Mouse (Mus musculus) heart, embryonic 11.5 days (tissue): ENCODE results near the gene Ubtd2. TPM values are rescaled to one million over a fixed set of nuclear protein-coding genes. Genes with fewer than 3 reads are reported as not detected.

Experiments
- ATAC-seq: fragments of 200-750 bp; cut with Nextera tagmentation; replicated peaks from 2 replicates; pipeline ENCODE4 v1.8.0; 2017; ENCODE audit warnings: moderate library complexity; ENCODE audit not compliant: insufficient number of reproducible peaks, low FRiP score, low TSS enrichment
- H3K27ac ChIP-seq: fragments of 300-500 bp; sonication (generic); 2 replicates; pipeline ENCODE4 v1.5.1; 2014; ENCODE audit warnings: mild to moderate bottlenecking, low read depth, low read length
- H3K27me3 ChIP-seq: fragments of 300-500 bp; sonication (generic); 2 replicates; pipeline ENCODE4 v1.6.1; 2014; ENCODE audit warnings: mild to moderate bottlenecking, low read length, mixed read lengths; ENCODE audit not compliant: control insufficient read depth, insufficient read depth
- H3K36me3 ChIP-seq: fragments of 300-500 bp; sonication (generic); 2 replicates; pipeline ENCODE4 v1.6.1; 2014; ENCODE audit warnings: mild to moderate bottlenecking, low read length, moderate library complexity, mixed read lengths; ENCODE audit not compliant: control insufficient read depth, insufficient read depth
- H3K4me1 ChIP-seq: fragments of 300-500 bp; sonication (generic); 2 replicates; pipeline ENCODE4 v1.6.1; 2014; ENCODE audit warnings: low read length; ENCODE audit not compliant: control insufficient read depth, insufficient read depth
- H3K4me2 ChIP-seq: fragments of 300-500 bp; sonication (generic); 2 replicates; pipeline ENCODE4 v1.6.1; 2014; ENCODE audit warnings: mild to moderate bottlenecking, moderate library complexity
- H3K4me3 ChIP-seq: fragments of 300-500 bp; sonication (generic); 2 replicates; pipeline ENCODE4 v1.5.1; 2014; ENCODE audit warnings: low read depth, low read length
- H3K9ac ChIP-seq: fragments of 300-500 bp; sonication (generic); 2 replicates; pipeline ENCODE4 v1.6.1; 2014; ENCODE audit warnings: mild to moderate bottlenecking, low read depth, low read length, moderate library complexity
- H3K9me3 ChIP-seq: fragments of 300-500 bp; sonication (generic); replicated peaks from 2 replicates; pipeline ENCODE4 v1.6.1; 2016; ENCODE audit warnings: low read length; ENCODE audit not compliant: control insufficient read depth
- WGBS: fragments of 180-500 bp; shearing (Covaris S2); extraction: QIAGEN DNeasy Blood & Tissue Kit; methylation state at CpG from one replicate; pipeline ENCODE4 v1.1.7; 2014; ENCODE audit not compliant: insufficient replicate concordance; 5-methylcytosine and 5-hydroxymethylcytosine counted together
- polyA plus RNA-seq: library from polyadenylated mRNA; unstranded; fragments of >200 nt; fragmentation: Nextera tagmentation; extraction: Ambion mirVana; gene quantifications from 2 replicates; pipeline ENCODE4 v1.2.1, GENCODE M21; 2014

Gene Ubtd2
- polyA plus RNA-seq, 1 experiment from 2014 or later: 34.7 TPM

DNA sequence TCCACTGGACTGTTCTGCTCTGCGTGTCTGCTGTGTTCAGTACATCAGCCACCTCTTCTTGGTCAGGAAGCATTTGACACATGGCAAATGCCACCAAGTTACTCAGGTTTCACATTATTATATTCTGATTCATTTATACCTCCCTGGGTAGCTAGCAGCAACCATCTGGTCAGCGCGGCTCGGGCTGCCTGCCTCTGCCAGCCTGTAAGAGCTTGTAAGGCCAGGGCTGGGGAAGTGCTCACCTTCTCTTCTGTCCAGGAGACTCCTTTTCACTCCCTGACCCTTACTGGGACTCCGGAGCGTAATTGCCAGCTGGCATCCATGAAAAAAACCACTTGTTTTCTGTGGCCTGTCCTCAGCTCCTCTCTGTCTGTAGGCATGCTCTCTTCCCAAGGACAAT is 94.1 kb downstream of the Ubtd2 start:
- no peak overlapping the region for H3K9ac ChIP-seq
- no peak overlapping the region for H3K4me3 ChIP-seq
- H3K36me3 ChIP-seq: no peaks in the 10 kb centered on the region
- no peak overlapping the region for H3K4me2 ChIP-seq
- H3K9me3 ChIP-seq: no peaks in the 10 kb centered on the region
- H3K4me1 ChIP-seq: peaks cover 20% of the 10 kb centered on the region
- H3K27me3 ChIP-seq: no peaks in the 10 kb centered on the region
- no peak overlapping the region for H3K27ac ChIP-seq
- ATAC-seq: no peak
- whole genome bisulfite sequencing: 81% methylated on average over 6 of the region's 6 CpGs

DNA sequence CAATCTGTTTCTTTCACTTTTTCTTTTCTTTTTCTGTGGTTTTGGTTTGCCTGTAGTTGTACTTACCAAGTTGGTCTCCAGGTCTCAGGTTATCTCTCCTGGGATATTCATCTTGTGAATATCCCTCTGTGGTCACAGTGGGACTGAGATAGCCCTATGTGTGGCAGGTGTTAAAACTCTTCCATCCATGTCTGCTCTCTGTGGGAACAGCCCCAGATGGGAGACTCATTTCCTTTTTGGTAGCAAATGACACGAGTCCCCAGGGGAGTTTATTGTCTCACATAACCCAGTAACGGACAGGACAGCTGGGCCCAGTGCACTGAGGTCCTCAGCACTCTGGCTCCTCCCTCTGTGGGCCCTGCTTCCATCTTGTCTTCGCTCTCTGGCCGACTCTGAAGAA is 94.9 kb downstream of the Ubtd2 start:
- Histone ChIP-seq H3K4me3 (no peak overlapping the region), H3K27me3 (no peaks in the 10 kb centered on the region), H3K9ac (no peak overlapping the region), H3K36me3 (no peaks in the 10 kb centered on the region), H3K9me3 (no peaks in the 10 kb centered on the region), H3K27ac (no peak overlapping the region), H3K4me2 (no peak overlapping the region), H3K4me1 (peaks cover 27% of the 10 kb centered on the region)
- 71% methylated on average over 4 of the region's 4 CpGs for WGBS
- ATAC-seq: no peak

DNA sequence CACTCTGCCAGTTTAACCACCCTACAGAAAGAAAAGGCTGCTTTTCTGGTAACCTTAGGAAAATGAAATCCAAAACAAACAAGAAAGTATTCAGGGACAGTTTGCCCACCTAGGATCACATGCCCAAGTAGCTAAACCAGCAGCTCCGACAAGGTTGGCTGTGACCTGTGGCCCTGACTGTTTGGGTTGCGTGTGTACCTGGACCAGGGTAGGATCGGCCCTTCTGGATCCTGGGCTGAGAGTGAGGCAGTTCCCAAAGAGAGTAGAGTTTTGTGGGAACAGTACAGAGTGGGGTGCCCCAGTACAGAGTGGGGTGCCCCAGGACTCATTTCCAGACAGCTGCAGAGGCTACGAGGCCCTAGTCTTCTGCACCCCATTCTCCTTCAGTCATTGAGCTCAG is 95.9 kb downstream of the Ubtd2 start:
- Histone ChIP-seq H3K9me3 (no peaks in the 10 kb centered on the region), H3K4me1 (peaks cover 30% of the 10 kb centered on the region), H3K4me3 (no peak overlapping the region), H3K36me3 (no peaks in the 10 kb centered on the region), H3K27ac (no peak overlapping the region), H3K4me2 (no peak overlapping the region), H3K9ac (no peak overlapping the region), H3K27me3 (no peaks in the 10 kb centered on the region)
- WGBS: 83% methylated on average over 4 of the region's 4 CpGs
- no peak for ATAC-seq

DNA sequence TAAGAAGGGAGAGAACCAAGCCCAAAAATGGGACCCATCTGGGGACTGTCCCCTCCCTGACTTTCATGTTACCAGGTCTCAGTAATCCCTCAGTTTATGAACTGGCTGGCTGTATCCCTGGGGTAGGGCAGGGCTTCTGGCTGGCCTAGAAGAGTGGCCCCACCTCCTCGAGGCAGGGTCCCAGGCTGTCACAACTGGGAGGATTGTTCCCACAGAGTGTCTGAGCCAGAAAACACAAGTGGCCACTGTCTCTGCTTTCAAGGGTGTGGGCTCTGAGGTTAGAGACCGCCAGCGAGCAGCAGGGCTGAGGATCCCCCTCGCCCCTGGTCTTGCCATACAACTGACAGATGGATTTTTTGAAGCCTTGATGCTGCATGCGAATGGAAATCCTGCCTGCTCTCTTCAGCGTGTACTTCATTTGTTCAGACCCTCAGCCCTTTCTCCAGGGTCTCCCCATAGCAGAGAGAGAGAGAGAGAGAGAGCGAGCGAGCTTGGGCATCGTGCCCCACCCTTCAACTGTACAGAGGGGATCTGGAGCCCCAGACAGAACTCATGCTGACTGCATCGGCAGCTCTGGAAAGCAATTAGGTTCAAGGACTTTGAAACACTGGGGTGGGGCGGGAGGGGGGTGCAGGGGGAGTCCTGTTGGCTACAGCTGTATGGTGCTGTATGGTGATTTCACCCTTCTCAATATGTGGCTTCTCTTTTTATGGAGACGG is 96.6 kb downstream of the Ubtd2 start:
- Histone ChIP-seq H3K4me2 (no peak overlapping the region), H3K27me3 (no peaks in the 10 kb centered on the region), H3K36me3 (no peaks in the 10 kb centered on the region), H3K4me1 (peaks cover 30% of the 10 kb centered on the region), H3K27ac (no peak overlapping the region), H3K4me3 (no peak overlapping the region), H3K9ac (no peak overlapping the region), H3K9me3 (no peaks in the 10 kb centered on the region)
- WGBS: 65% methylated on average over 12 of the region's 12 CpGs
- no peak for ATAC-seq

DNA sequence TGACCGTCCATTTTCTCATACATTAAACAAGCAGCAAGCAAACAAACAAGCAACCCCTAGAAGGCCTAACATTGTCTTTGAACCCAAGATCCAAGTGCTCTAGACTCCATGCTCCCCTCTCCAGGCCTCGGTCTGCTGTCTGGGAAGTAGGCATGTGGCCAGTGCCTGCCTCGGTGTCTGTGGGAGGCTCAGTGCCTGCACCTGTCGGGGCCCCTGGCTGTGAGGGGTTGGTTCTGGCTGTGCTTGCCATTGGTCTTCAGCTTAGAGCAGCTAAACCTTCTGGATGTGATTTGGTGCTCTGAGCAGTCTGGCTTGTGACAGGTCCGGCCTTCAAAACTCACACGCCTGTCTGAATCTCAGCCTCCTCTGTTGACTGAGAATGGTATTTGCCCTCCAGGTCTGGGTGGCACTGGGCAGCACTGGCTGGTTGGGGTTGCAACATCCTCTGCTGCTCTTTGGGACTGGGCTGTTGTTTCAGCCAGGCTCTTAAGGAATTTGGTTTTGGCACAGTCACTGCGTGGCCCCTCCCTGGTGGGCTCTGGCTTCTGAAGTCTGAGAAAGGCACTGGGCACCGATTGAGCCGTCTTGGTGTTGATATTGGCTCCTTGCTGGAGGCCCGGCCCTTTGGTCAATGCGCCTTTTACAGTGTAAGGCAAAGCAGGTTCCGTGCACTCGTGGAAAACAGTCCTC is 97.4 kb downstream of the Ubtd2 start:
- Histone ChIP-seq H3K27ac (no peak overlapping the region), H3K4me1 (peaks cover 30% of the 10 kb centered on the region), H3K9ac (no peak overlapping the region), H3K36me3 (no peaks in the 10 kb centered on the region), H3K4me2 (no peak overlapping the region; the same call in 1 of the 2 replicates), H3K9me3 (no peaks in the 10 kb centered on the region), H3K27me3 (no peaks in the 10 kb centered on the region), H3K4me3 (no peak overlapping the region)
- no peak for ATAC-seq
- 58% methylated on average over 13 of the region's 13 CpGs for WGBS

DNA sequence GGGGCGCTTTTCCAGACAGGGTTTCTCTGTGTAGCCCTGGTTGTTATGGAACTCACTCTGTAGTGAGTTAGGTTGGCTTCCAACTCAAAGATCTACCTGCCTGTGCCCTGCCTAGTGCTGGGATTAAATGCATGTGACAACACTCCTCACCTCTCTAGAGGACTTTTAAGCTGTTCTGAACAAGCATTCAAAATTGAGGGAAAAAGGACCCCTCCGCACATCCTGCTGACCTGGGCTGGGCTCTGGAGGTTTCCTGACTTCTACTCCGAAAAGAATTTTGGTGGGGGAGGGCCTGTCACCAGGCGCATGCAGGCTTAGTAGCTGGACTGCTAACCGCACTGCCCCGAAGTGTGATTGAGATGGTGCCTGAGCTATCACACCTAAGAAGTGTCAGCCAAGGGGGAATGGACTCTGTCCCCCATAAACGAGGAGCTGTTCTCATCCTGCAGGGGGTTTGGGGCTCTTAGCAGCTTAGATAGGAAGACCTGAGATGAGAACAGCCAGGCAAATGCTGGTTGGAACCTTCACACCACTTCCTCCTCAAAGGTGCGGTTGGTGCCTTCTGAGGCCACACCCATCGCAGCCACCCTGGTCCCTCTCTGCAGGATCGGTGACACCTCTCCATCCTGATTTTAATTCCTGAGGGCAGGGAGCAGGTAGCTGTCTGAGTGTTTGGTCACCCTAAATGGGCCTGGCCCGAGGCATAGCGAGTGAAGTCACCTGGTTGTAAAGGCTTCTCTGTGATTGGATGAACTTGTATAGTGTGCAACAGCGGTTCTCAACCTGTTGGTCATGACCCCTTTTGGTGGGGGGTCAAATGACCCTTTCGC is 98.4 kb downstream of the Ubtd2 start:
- peak overlapping the region; percentile 29 for H3K4me2 ChIP-seq
- no peaks in the 10 kb centered on the region for H3K27me3 ChIP-seq
- peaks cover 30% of the 10 kb centered on the region for H3K4me1 ChIP-seq
- WGBS: 27% methylated on average over 14 of the region's 14 CpGs
- no peak overlapping the region for H3K4me3 ChIP-seq
- ATAC-seq: no peak
- H3K9me3 ChIP-seq: no peaks in the 10 kb centered on the region
- H3K9ac ChIP-seq: 0 out of 2 replicates have a peak overlapping the region, but pooled peaks have one; percentile 22
- no peaks in the 10 kb centered on the region for H3K36me3 ChIP-seq
- H3K27ac ChIP-seq: no peak overlapping the region

DNA sequence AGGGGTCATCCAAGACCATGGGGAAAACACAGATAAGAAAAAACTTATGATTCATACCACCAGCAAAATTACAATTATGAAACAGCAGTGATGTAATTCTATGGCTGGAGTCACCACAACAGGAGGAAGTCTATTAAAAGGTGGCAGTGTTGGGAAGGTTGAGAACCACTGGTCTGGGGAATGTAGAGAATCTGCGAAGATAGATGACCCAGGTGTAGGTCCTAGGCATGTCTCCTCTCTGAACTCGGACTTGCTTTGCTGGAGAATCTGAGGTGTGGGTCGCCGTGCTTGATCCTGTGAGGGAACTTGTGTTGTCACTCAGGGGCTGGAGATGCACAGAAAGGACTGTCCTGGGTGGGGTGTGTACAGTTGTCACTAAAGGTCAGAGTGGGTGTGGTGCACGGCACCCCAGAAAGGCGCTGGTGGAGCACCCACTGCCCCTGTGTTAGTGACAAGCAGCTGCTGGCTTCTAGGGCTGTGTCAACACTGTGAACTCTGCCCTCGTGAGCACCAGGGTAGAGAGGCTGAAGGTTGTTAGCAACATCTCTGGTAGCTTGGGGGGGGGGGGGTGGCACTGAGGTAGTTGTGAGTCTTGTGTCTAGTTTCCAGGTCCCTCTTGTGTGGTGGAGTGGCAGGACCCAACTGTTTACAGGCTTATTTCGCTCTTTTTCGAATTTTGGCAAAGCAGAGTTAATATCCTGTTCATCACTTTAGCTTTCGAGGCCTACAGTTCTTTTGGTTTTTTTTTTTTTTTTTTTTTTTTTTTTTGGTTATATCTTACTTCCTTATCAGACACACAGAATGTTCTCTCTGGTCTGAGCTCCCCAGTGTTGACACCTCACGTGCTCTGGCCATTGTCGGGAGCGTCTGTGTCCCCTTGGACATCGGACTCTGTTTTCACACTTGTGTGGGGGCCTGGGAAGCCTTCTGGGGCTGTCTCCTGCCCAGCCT is 99.2 kb downstream of the Ubtd2 start:
- WGBS: 58% methylated on average over 14 of the region's 14 CpGs
- Histone ChIP-seq H3K27me3 (no peaks in the 10 kb centered on the region), H3K36me3 (no peaks in the 10 kb centered on the region), H3K4me1 (peaks cover 30% of the 10 kb centered on the region), H3K4me2 (no peak overlapping the region), H3K27ac (no peak overlapping the region), H3K9me3 (no peaks in the 10 kb centered on the region), H3K9ac (no peak overlapping the region), H3K4me3 (no peak overlapping the region)
- ATAC-seq: no peak
